Mouse (Mus musculus) midbrain, embryonic 16.5 days (tissue): ENCODE data around the gene Ednrb. TPM values are rescaled to one million over a fixed set of nuclear protein-coding genes. Genes with fewer than 3 reads are reported as not detected.

Experiments used
- ATAC-seq: fragments of 200-750 bp; cut with Nextera tagmentation; 2 replicates; pipeline ENCODE4 v1.8.0; 2017; ENCODE audit warnings: moderate TSS enrichment
- H3K27ac ChIP-seq: fragments of 300-500 bp; sonication (generic); 2 replicates; pipeline ENCODE4 v1.5.1; 2014; ENCODE audit warnings: mild to moderate bottlenecking, low read length, mixed read lengths
- H3K27me3 ChIP-seq: fragments of 300-500 bp; sonication (generic); 2 replicates; pipeline ENCODE4 v1.6.1; 2014; ENCODE audit warnings: low read depth, low read length, mixed read lengths; ENCODE audit not compliant: control insufficient read depth, insufficient read depth
- H3K36me3 ChIP-seq: fragments of 300-500 bp; sonication (generic); 2 replicates; pipeline ENCODE4 v1.6.1; 2014; ENCODE audit warnings: mild to moderate bottlenecking, low read length, moderate library complexity, mixed read lengths; ENCODE audit not compliant: control insufficient read depth, insufficient read depth
- H3K4me1 ChIP-seq: fragments of 300-500 bp; sonication (generic); 2 replicates; pipeline ENCODE4 v1.6.1; 2014; ENCODE audit warnings: mild to moderate bottlenecking, low read length, mixed read lengths; ENCODE audit not compliant: control insufficient read depth, insufficient read depth
- H3K4me2 ChIP-seq: fragments of 300-500 bp; sonication (generic); 2 replicates; pipeline ENCODE4 v1.6.1; 2014; ENCODE audit warnings: mild to moderate bottlenecking, low read length, mixed read lengths
- H3K4me3 ChIP-seq: fragments of 300-500 bp; sonication (generic); 2 replicates; pipeline ENCODE4 v1.5.1; 2014; ENCODE audit warnings: low read depth, mild to moderate bottlenecking, low read length, moderate library complexity, mixed read lengths
- H3K9ac ChIP-seq: fragments of 300-500 bp; sonication (generic); 2 replicates; pipeline ENCODE4 v1.6.1; 2014; ENCODE audit warnings: low read depth, low read length, mixed read lengths
- H3K9me3 ChIP-seq: fragments of 300-500 bp; sonication (generic); replicated peaks from 2 replicates; pipeline ENCODE4 v1.6.1; 2014; ENCODE audit warnings: mild to moderate bottlenecking, low read length, mixed read lengths; ENCODE audit not compliant: control insufficient read depth, poor library complexity, severe bottlenecking
- WGBS: fragments of 180-500 bp; shearing (Covaris S2); extraction: QIAGEN DNeasy Blood & Tissue Kit; methylation state at CpG from one replicate; pipeline ENCODE4 v1.1.7; 2014; 5-methylcytosine and 5-hydroxymethylcytosine counted together
- polyA plus RNA-seq: library from polyadenylated mRNA; unstranded; fragments of >200 nt; fragmentation: Nextera tagmentation; extraction: Ambion mirVana; gene quantifications from 2 replicates; pipeline ENCODE4 v1.2.1, GENCODE M21; 2015

Ednrb gene
- polyA plus RNA-seq, 1 experiment from 2014 or later = 114 TPM

DNA sequence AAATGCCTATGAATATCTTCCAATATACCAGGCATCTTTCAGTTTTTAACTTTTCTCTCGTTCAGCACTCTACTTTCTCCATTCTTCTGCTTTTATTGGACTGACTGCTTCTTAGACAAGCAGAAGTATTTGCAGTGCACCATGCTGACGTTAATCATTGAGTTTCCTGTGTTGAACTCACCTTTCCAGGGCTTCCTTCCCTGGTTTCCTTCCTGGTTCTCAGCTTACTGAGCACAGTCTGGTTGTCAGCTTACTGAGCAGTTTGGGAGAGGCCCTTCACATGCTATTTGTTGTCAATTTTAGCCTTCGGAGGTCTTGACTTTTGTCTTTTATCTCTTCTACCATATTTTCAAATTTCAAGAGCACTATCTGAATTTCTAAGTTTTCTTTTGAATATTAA, 31.0 kb downstream of the Ednrb start:
- WGBS = 83% methylated on average over 3 of the region's 3 CpGs

DNA sequence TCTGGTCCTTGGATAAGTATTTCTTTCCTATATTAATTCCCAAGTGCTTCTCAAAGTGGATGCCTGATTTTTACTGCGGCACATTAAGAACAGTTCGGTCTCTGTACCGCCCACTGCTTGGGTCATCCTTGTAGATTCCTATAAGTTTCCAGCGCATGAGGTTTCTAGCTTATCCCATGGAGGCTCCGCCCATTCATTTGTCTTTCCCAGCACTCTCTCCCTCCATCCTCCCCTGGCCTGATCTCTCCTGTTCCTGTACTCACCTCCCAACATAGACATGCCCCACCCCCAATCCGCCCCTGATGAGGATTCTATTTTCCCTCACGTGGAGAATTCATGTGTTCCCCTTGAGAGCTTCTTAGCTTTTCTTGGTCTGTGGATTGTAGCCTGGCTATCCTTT, 32.9 kb downstream of the Ednrb start:
- no peaks in the 10 kb centered on the region for H3K9me3 ChIP-seq
- no peak for ATAC-seq
- no peak overlapping the region for H3K27ac ChIP-seq
- no peaks in the 10 kb centered on the region for H3K36me3 ChIP-seq
- no peaks in the 10 kb centered on the region for H3K4me1 ChIP-seq
- H3K4me3 ChIP-seq = no peak overlapping the region
- WGBS = 97% methylated on average over 7 of the region's 7 CpGs
- no peak overlapping the region for H3K4me2 ChIP-seq
- no peak overlapping the region for H3K9ac ChIP-seq
- H3K27me3 ChIP-seq = no peaks in the 10 kb centered on the region

More for the DNA sequence above, 31.0 kb downstream of the Ednrb start:
- no peaks in the 10 kb centered on the region for H3K27me3 ChIP-seq
- H3K9me3 ChIP-seq = no peaks in the 10 kb centered on the region
- no peak overlapping the region for H3K4me3 ChIP-seq
- no peak overlapping the region for H3K9ac ChIP-seq
- no peak overlapping the region for H3K4me2 ChIP-seq
- no peaks in the 10 kb centered on the region for H3K4me1 ChIP-seq
- no peaks in the 10 kb centered on the region for H3K36me3 ChIP-seq
- no peak for ATAC-seq
- H3K27ac ChIP-seq = no peak overlapping the region

GRCm38 (mm10) chr14:103803907-103804659, 40.1 kb downstream of the Ednrb start:
- H3K9me3 ChIP-seq = no peaks in the 10 kb centered on the region
- H3K4me1 ChIP-seq = no peaks in the 10 kb centered on the region
- no peaks in the 10 kb centered on the region for H3K27me3 ChIP-seq
- no peak overlapping the region for H3K4me2 ChIP-seq
- H3K9ac ChIP-seq = no peak overlapping the region
- H3K36me3 ChIP-seq = no peaks in the 10 kb centered on the region
- H3K27ac ChIP-seq = no peak overlapping the region
- no peak for ATAC-seq
- 84% methylated on average over 4 of the region's 4 CpGs for WGBS
- H3K4me3 ChIP-seq = no peak overlapping the region

DNA sequence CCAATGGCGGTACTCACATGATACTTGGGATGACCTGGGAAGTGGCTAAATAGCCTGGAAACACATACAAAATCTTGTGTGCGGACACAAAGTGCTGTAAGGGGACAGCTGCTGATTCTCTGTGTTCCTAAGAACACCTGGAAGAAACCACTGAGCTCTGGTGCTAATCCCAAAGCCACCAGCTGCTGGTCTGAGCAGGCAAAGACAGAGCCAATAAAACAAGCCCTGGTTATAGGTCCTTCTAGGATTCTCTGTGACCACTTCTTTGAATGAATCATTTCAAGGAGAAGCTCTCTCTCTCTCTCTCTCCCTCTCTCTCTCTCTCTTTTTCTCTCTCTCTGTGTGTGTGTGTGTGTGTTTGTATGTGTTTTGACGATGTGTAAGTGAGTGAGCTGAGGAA, 47.1 kb downstream of the Ednrb start:
- 81% methylated on average over 3 of the region's 3 CpGs for WGBS

DNA sequence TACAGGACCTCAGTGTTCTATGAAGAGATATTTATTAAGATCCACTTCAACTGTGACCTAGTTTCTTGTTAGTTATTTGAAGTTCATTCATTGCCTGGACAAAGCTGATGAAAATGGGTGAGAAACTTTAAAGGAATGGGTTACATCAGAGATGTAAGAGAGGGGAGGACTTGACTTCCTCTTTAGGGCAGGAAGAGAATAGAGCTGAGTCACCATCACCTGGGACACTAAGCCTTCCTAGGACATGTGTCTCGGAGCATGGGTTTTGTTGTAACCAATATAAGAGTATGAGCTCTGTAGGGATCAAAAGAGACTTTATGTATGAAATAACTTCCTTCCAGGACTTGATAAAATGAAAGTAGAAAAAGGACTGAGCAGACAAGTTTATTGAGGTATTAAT, 48.6 kb downstream of the Ednrb start:
- H3K27ac ChIP-seq = no peak overlapping the region
- no peak for ATAC-seq
- H3K36me3 ChIP-seq = no peaks in the 10 kb centered on the region
- H3K27me3 ChIP-seq = no peaks in the 10 kb centered on the region
- peaks cover 2% of the 10 kb centered on the region; the same call in 1 of the 2 replicates for H3K4me1 ChIP-seq
- WGBS = 86% methylated on average over 1 of the region's 1 CpGs
- no peak overlapping the region for H3K4me2 ChIP-seq
- H3K9me3 ChIP-seq = no peaks in the 10 kb centered on the region; the same call in 1 of the 2 replicates
- H3K9ac ChIP-seq = no peak overlapping the region
- H3K4me3 ChIP-seq = no peak overlapping the region

More for the DNA sequence above, 47.1 kb downstream of the Ednrb start:
- H3K4me3 ChIP-seq = no peak overlapping the region
- no peak overlapping the region for H3K4me2 ChIP-seq
- no peaks in the 10 kb centered on the region for H3K36me3 ChIP-seq
- peaks cover 2% of the 10 kb centered on the region; the same call in 1 of the 2 replicates for H3K4me1 ChIP-seq
- H3K9me3 ChIP-seq = no peaks in the 10 kb centered on the region; the same call in 1 of the 2 replicates
- H3K9ac ChIP-seq = no peak overlapping the region
- H3K27me3 ChIP-seq = no peaks in the 10 kb centered on the region
- no peak overlapping the region for H3K27ac ChIP-seq
- no peak for ATAC-seq

DNA sequence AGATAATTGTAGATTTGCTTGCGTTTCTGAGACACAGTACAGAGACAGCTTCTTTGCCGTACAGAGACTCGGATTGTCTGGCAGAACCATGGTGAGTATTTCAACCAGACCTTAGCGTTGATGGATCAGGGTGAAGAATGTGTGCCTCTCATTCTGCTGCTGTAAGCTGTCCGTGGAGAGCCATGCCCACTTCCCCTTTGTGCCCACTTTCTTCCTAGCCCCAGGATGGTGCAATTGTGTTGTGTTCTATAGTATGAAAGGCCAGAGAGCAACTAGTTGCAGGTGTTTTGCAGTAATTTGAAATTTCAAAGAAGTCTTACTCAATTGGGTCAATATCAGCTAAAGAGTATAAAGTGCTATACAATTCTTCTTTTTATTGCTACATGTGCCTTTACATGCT, 50.8 kb downstream of the Ednrb start:
- Histone ChIP-seq H3K4me1 (peaks cover 2% of the 10 kb centered on the region; the same call in 1 of the 2 replicates), H3K36me3 (no peaks in the 10 kb centered on the region), H3K9me3 (no peaks in the 10 kb centered on the region; the same call in 1 of the 2 replicates), H3K4me2 (no peak overlapping the region), H3K27me3 (no peaks in the 10 kb centered on the region), H3K4me3 (no peak overlapping the region), H3K9ac (no peak overlapping the region), H3K27ac (no peak overlapping the region)
- WGBS = 65% methylated on average over 5 of the region's 5 CpGs
- ATAC-seq = no peak

GRCm38 (mm10) chr14:103792726-103793125, 51.5 kb downstream of the Ednrb start:
- 25% methylated on average over 1 of the region's 1 CpGs for WGBS
- no peak overlapping the region for H3K27ac ChIP-seq
- no peaks in the 10 kb centered on the region for H3K36me3 ChIP-seq
- no peaks in the 10 kb centered on the region; the same call in 1 of the 2 replicates for H3K9me3 ChIP-seq
- H3K4me2 ChIP-seq = no peak overlapping the region
- ATAC-seq = no peak
- peaks cover 2% of the 10 kb centered on the region; the same call in 1 of the 2 replicates for H3K4me1 ChIP-seq
- H3K9ac ChIP-seq = no peak overlapping the region
- H3K4me3 ChIP-seq = no peak overlapping the region
- H3K27me3 ChIP-seq = no peaks in the 10 kb centered on the region

DNA sequence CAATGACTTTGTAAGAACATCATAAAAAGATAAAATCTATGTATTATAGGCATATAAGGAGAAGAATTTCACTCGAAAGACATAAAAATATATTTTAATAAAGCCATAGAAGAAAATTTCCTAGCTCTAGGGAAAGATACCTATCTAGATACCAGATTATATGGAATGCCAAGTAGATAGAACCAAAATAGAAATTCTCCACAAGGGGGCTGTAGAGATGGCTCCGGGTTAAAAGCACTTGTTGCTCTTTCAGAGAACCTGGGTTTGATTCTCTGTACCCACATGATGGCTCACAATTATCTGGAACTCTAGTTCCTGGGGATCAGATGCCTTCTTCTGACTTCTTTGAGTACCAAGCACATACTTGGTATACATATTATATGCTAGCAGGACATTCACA, 56.7 kb downstream of the Ednrb start:
- H3K27me3 ChIP-seq = no peaks in the 10 kb centered on the region
- no peak overlapping the region for H3K27ac ChIP-seq
- no peaks in the 10 kb centered on the region for H3K4me1 ChIP-seq
- ATAC-seq = no peak
- H3K36me3 ChIP-seq = no peaks in the 10 kb centered on the region
- no peaks in the 10 kb centered on the region for H3K9me3 ChIP-seq
- H3K4me2 ChIP-seq = no peak overlapping the region
- no peak overlapping the region for H3K9ac ChIP-seq
- WGBS = 94% methylated on average over 2 of the region's 2 CpGs
- H3K4me3 ChIP-seq = no peak overlapping the region

DNA sequence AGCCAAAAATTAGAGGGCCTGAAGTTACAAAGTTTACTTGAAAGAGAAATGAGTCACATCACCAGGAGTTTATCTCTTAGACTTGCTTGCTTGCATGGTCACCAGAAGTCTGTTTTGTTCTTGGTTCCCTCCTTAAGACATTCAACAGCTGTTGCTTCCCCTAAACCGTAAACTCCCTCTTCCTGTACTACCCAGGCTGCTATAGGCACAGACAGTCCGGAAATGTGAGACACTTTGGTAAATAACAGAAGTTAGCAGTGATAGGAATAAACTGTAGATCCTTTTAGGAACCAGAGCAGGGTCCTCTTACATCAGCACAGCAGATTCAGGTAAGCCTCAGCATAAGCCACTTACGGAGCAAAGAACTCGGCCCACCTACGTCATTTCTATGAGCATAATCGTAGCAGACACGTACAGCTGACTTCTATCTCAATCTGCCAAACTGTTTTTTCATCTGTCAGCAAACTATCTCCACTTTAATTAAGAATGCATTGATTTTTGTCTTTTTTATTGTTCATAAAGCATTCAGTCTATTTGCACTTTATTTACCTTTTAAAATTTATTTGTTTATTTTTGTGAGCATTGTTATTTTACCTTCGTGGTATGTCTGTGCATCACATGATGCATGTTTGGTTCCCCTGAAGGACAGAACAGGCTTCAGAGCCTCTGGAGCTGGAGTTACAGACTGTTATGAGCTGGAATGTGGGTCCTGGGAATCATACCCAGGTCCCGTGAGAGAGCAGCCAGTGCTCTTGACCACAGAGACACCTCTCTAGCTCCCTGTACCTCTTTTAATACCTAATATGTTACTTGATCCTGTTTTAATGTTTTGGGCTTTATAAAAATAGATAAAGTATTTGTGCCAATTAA, 58.9 kb downstream of the Ednrb start:
- H3K27me3 ChIP-seq = no peaks in the 10 kb centered on the region
- WGBS = 85% methylated on average over 9 of the region's 9 CpGs
- no peak overlapping the region for H3K4me3 ChIP-seq
- no peak overlapping the region for H3K9ac ChIP-seq
- no peak overlapping the region for H3K27ac ChIP-seq
- no peaks in the 10 kb centered on the region for H3K36me3 ChIP-seq
- H3K4me1 ChIP-seq = no peaks in the 10 kb centered on the region
- no peak for ATAC-seq
- no peaks in the 10 kb centered on the region for H3K9me3 ChIP-seq
- H3K4me2 ChIP-seq = no peak overlapping the region
